Mouse (Mus musculus) MEL (cell line): ENCODE data around the gene Arhgap21. TPM values are rescaled to one million over a fixed set of nuclear protein-coding genes. Genes with fewer than 3 reads are reported as not detected.

Source experiments
- DNase-seq: peaks from one replicate; pipeline ENCODE4 v3.0.0; 2011; ENCODE audit warnings: low read depth, low spot score
- H3K27ac ChIP-seq: 2 replicates; pipeline ENCODE4 v1.5.1; 2012; ENCODE audit warnings: low read depth, mild to moderate bottlenecking, control low read depth, low read length, moderate library complexity; ENCODE audit not compliant: control insufficient read depth
- H3K27me3 ChIP-seq, 2 experiments: fragments of 150-350 bp in 1 of 2; sonication (generic) in 1 of 2; 2 replicates each; pipeline ENCODE4 v1.6.1; 2012; ENCODE audit warnings: low read length in 2 of 2, mild to moderate bottlenecking in 2 of 2, improper control_type of control experiment in 1 of 2, moderate library complexity in 1 of 2; ENCODE audit not compliant: insufficient read depth in 2 of 2, control insufficient read depth in 1 of 2
- H3K36me3 ChIP-seq, 2 experiments: 2 replicates each; pipeline ENCODE4 v1.6.1; 2012 to 2014; ENCODE audit warnings: low read length in 2 of 2, improper control_type of control experiment in 1 of 2, inconsistent platforms in 1 of 2, mild to moderate bottlenecking in 1 of 2; ENCODE audit not compliant: insufficient read depth in 2 of 2, control insufficient read depth in 1 of 2
- H3K4me1 ChIP-seq, 2 experiments: fragments of 150-350 bp in 1 of 2; sonication (generic) in 1 of 2; 2 replicates each; pipeline ENCODE4 v1.6.1; 2012; ENCODE audit warnings: low read length in 2 of 2, improper control_type of control experiment in 1 of 2, mild to moderate bottlenecking in 1 of 2; ENCODE audit not compliant: insufficient read depth in 2 of 2, control insufficient read depth in 1 of 2
- H3K4me3 ChIP-seq, 2 experiments: fragments of 150-350 bp in 1 of 2; sonication (generic) in 1 of 2; 2 replicates each; pipeline ENCODE4 v1.5.1; 2012; ENCODE audit warnings: low read depth in 2 of 2, low read length in 2 of 2, mild to moderate bottlenecking in 2 of 2, moderate library complexity in 2 of 2, control low read depth in 1 of 2, improper control_type of control experiment in 1 of 2; ENCODE audit not compliant: control insufficient read depth in 1 of 2, insufficient read depth in 1 of 2
- H3K79me2 ChIP-seq: 2 replicates; pipeline ENCODE4 v1.6.1; 2012; ENCODE audit warnings: mild to moderate bottlenecking, low read length, moderate library complexity; ENCODE audit not compliant: control insufficient read depth, poor library complexity, insufficient read depth
- H3K9ac ChIP-seq: 2 replicates; pipeline ENCODE4 v1.6.1; 2012; ENCODE audit warnings: low read depth, mild to moderate bottlenecking, control low read depth, low read length, moderate library complexity; ENCODE audit not compliant: control insufficient read depth, poor library complexity, severe bottlenecking
- H3K9me3 ChIP-seq: fragments of 150-350 bp; sonication (generic); replicated peaks from 2 replicates; pipeline ENCODE4 v1.6.1; 2012; ENCODE audit warnings: mild to moderate bottlenecking, low read length, improper control_type of control experiment, moderate library complexity; ENCODE audit not compliant: insufficient read depth
- ELF1 ChIP-seq: IDR thresholded peaks from 2 replicates; pipeline ENCODE4 v1.6.1; 2014; ENCODE audit warnings: low read depth, mild to moderate bottlenecking, inconsistent platforms, low read length, improper control_type of control experiment, moderate library complexity
- EP300 ChIP-seq, 2 experiments: IDR thresholded peaks; 2 replicates each; pipeline ENCODE4 v1.6.1; 2011; ENCODE audit warnings: improper control_type of control experiment in 2 of 2, low read length in 2 of 2, low read depth in 1 of 2, mild to moderate bottlenecking in 1 of 2
- ETS1 ChIP-seq: IDR thresholded peaks from 2 replicates; pipeline ENCODE4 v1.6.1; 2012; ENCODE audit warnings: low read depth, mild to moderate bottlenecking, inconsistent platforms, low read length, improper control_type of control experiment, moderate library complexity
- GABPA ChIP-seq: IDR thresholded peaks from 2 replicates; pipeline ENCODE4 v1.6.1; 2012; ENCODE audit warnings: low read depth, mild to moderate bottlenecking, inconsistent platforms, low read length, improper control_type of control experiment, moderate library complexity
- GATA1 ChIP-seq: IDR thresholded peaks from 2 replicates; pipeline ENCODE4 v1.6.1; 2011; ENCODE audit warnings: low read depth, low read length, improper control_type of control experiment
- HCFC1 ChIP-seq: IDR thresholded peaks from 2 replicates; pipeline ENCODE4 v1.6.1; 2012; ENCODE audit warnings: low read depth, mild to moderate bottlenecking, inconsistent platforms, low read length, improper control_type of control experiment, moderate library complexity
- JUND ChIP-seq: IDR thresholded peaks from 2 replicates; pipeline ENCODE4 v1.6.1; 2011; ENCODE audit warnings: low read depth, mild to moderate bottlenecking, improper control_type of control experiment, low read length
- MAX ChIP-seq: IDR thresholded peaks from 2 replicates; pipeline ENCODE4 v1.6.1; 2011; ENCODE audit warnings: low read length, improper control_type of control experiment
- MAZ ChIP-seq: IDR thresholded peaks from 2 replicates; pipeline ENCODE4 v1.6.1; 2012; ENCODE audit warnings: low read depth, mild to moderate bottlenecking, inconsistent platforms, low read length, improper control_type of control experiment
- POLR2A ChIP-seq, 2 experiments: IDR thresholded peaks; 2 replicates each; pipeline ENCODE4 v1.6.1; 2011 to 2012; ENCODE audit warnings: low read length in 2 of 2, mild to moderate bottlenecking in 2 of 2, control low read depth in 1 of 2, improper control_type of control experiment in 1 of 2, low read depth in 1 of 2, moderate library complexity in 1 of 2; ENCODE audit not compliant: control insufficient read depth in 1 of 2, insufficient read depth in 1 of 2, poor library complexity in 1 of 2
- POLR2AphosphoS2 ChIP-seq: IDR thresholded peaks from 2 replicates; pipeline ENCODE4 v1.6.1; 2011; ENCODE audit warnings: low read length, improper control_type of control experiment
- SIN3A ChIP-seq: IDR thresholded peaks from 2 replicates; pipeline ENCODE4 v1.6.1; 2012; ENCODE audit warnings: low read length, improper control_type of control experiment, inconsistent platforms
- ZKSCAN1 ChIP-seq: IDR thresholded peaks from 2 replicates; pipeline ENCODE4 v1.6.1; 2012; ENCODE audit warnings: low read depth, mild to moderate bottlenecking, inconsistent platforms, low read length, improper control_type of control experiment, moderate library complexity
- polyA plus RNA-seq, 2 experiments: library from polyadenylated mRNA; stranded (reverse) in 1 of 2; unstranded in 1 of 2; fragments of >175 nt in 1 of 2; fragments of >200 nt in 1 of 2; gene quantifications; 2 replicates each; pipeline versions ENCODE4 v1.2.1 to v1.2.4; 2012; ENCODE audit warnings: low replicate concordance in 2 of 2, low read depth in 1 of 2; ENCODE audit not compliant: insufficient read length in 2 of 2, insufficient read depth in 1 of 2, missing spikeins in 1 of 2
- total RNA-seq: library from RNA; depleted of rRNA; stranded (reverse); fragments of 300-350 nt; gene quantifications from 2 replicates; pipeline ENCODE4 v1.2.3, GENCODE M21; 2012

The Arhgap21 gene
- total and polyA plus RNA-seq, 3 experiments, result 12.4 to 104 (median 30.6) TPM

DNA sequence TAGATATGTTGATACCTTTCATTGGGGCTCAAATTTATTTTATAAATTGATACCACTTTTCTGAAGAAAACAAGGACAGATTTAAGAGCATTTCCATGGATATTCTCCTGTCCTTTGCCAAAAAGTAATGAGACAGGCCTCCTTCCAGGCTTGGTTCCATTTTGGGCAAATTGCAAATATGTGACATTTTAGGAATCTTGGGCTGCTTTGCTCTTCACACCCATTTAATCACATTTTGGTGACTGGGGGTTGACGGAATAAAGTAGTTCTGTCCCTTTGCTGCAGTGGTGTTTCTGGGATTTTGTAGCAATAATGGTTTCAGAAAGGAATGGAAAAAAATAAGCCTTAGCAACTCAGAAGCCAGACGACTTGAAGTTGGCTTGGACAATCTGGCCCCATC lies 26.9 kb upstream of the Arhgap21 start:
- Histone ChIP-seq H3K27me3 (no peaks in the 10 kb centered on the region), H3K4me3 (no peak overlapping the region), H3K36me3 (no peaks in the 10 kb centered on the region), H3K9ac (no peak overlapping the region), H3K9me3 (no peaks in the 10 kb centered on the region), H3K27ac (no peak overlapping the region), H3K4me1 (no peaks in the 10 kb centered on the region), H3K79me2 (no peaks in the 10 kb centered on the region)
- no peak for TF ChIP-seq GATA1
- TF ChIP-seq MAZ, result no peak
- DNase-seq, result no peak

DNA sequence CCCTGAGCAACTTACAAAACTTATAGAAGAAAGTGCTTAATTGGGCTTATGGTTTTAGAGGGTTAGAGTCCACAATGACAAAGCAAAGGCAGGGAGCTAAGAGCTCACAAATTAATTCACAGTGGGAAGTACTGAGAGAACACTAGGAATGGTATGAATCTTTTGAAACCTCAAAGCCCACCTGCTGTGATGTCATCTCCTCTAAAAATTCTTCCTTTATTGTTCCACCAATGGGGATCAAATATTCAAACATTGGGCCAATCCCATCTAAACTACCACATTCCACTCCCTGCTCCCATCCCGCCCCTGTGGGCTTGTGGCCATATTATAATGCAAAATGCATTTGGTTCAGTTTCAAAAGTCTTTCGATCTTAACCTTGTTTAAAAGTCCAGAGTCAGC lies 22.8 kb upstream of the Arhgap21 start:
- no peaks in the 10 kb centered on the region for H3K79me2 ChIP-seq
- no peak for TF ChIP-seq GABPA
- no peak for TF ChIP-seq EP300 (IDR thresholded peaks at IDR 0.05; ENCODE audit: low read depth in 1 of 2, low read length in 2 of 2)
- no peak for TF ChIP-seq POLR2A (IDR thresholded peaks at IDR 0.05; ENCODE audit: control insufficient read depth in 1 of 2, insufficient read depth in 1 of 2, low read depth in 1 of 2, low read length in 2 of 2, poor library complexity in 1 of 2)
- no peak for TF ChIP-seq ELF1
- no peak for TF ChIP-seq ETS1
- no peak for TF ChIP-seq ZKSCAN1
- no peak for TF ChIP-seq SIN3A
- H3K36me3 ChIP-seq, result no peaks in the 10 kb centered on the region
- H3K4me3 ChIP-seq, result no peak overlapping the region
- no peak overlapping the region for H3K9ac ChIP-seq
- H3K27me3 ChIP-seq, result no peaks in the 10 kb centered on the region
- no peaks in the 10 kb centered on the region for H3K4me1 ChIP-seq
- H3K9me3 ChIP-seq, result no peaks in the 10 kb centered on the region
- no peak for DNase-seq
- H3K27ac ChIP-seq, result no peak overlapping the region

DNA sequence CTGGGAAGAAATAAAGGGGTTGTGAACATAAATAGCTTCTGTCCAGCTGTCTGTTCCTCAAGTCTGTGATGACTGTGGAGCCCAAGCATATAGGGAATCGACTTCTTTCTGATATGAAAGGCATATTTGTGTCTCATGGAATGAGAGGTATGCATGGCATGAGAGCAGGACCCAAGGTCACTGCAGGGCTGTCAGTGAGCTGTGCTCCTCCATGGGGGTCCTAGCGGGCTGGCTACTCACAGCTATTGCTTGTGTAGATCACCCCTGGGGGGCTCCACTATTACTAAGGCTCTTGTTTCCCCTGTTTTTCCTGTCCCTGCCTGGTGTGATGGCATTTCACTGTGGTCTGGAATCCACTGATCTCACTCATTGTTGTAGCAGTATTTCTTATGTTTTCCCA lies 22.2 kb upstream of the Arhgap21 start:
- H3K36me3 ChIP-seq, result no peaks in the 10 kb centered on the region
- no peak for DNase-seq
- H3K9me3 ChIP-seq, result no peaks in the 10 kb centered on the region
- H3K9ac ChIP-seq, result no peak overlapping the region
- no peaks in the 10 kb centered on the region for H3K4me1 ChIP-seq
- no peak for TF ChIP-seq ETS1
- TF ChIP-seq ZKSCAN1, result no peak
- TF ChIP-seq HCFC1, result no peak
- no peak for TF ChIP-seq POLR2AphosphoS2
- no peak for TF ChIP-seq ELF1
- TF ChIP-seq GATA1, result no peak
- TF ChIP-seq MAX, result no peak
- TF ChIP-seq JUND, result no peak
- TF ChIP-seq, all 39 proteins: peak for 0
- no peak overlapping the region for H3K4me3 ChIP-seq
- no peaks in the 10 kb centered on the region for H3K27me3 ChIP-seq
- H3K79me2 ChIP-seq, result no peaks in the 10 kb centered on the region
- H3K27ac ChIP-seq, result no peak overlapping the region
